Mouse (Mus musculus) heart, postnatal 0 days (tissue): Measurements from ENCODE around the gene Rps21.

ENCODE experiments used
- CTCF ChIP-seq: IDR thresholded peaks from 2 replicates; pipeline ENCODE4 v1.5.1; 2016; ENCODE audit warnings: antibody characterized with exemption, control low read depth, low read depth
- EP300 ChIP-seq: IDR thresholded peaks from 2 replicates; pipeline ENCODE4 v1.6.1; 2016; ENCODE audit warnings: antibody characterized with exemption, low read depth

GRCm38 (mm10) chr2:180271804-180272395 is 14.7 kb downstream of the Rps21 start:
- no peak for TF ChIP-seq EP300
- no peak for TF ChIP-seq CTCF
